Mouse (Mus musculus): ENCODE data around the gene Cacng3.

GRCm38 (mm10) chr7:122706736-122707135 lies 36.4 kb downstream of the Cacng3 start:
- TF ChIP-seq CTCF (IDR thresholded peaks at IDR 0.05; ENCODE audit: low read depth) (no peak), EP300 (IDR thresholded peaks at IDR 0.05; ENCODE audit: low read depth) (no peak)
